Mouse (Mus musculus): ENCODE measurements around the gene Kcnt2. TPM values are rescaled to one million over a fixed set of nuclear protein-coding genes. Genes with fewer than 3 reads are reported as not detected.

Kcnt2 gene
- total RNA-seq, 2 experiments from 2014 or later, result 2.4 TPM

Other genes starting within 250 kb of the Kcnt2 start
- gene Cfh, start 62.4 kb upstream of the Kcnt2 start, total RNA-seq (2021), result 10 to 100 TPM in 1 of 2 experiments, 1 to 10 TPM in 1; 9.1 to 10.2 TPM